16 mouse cellular contexts compared by ENCODE assay signal in genomic region chr12:110698080-110698479, GRCm38 (mm10). TPM values are rescaled to one million over a fixed set of nuclear protein-coding genes. Genes with fewer than 3 reads are reported as not detected.
DNase-seq lines count a peak whose midpoint lies in the region; ATAC-seq and TF ChIP-seq lines count a peak whose summit lies in the region.
"Had no signal": no experiment of that assay in that cellular context is flagged by ENCODE, and none has a peak within 500 bp of the region (broad histone marks: within the 10 kb centered on the region; RNA-seq: fewer than 3 reads in every experiment).

No protein-coding gene starts in this region.

- no peaks in the 10 kb centered on the region for H3K9me3 ChIP-seq in forebrain, embryonic 10.5 days
- H3K9me3 ChIP-seq in forebrain, embryonic 13.5 days (replicated peaks) = no peaks in the 10 kb centered on the region
- H3K9me3 ChIP-seq in midbrain, embryonic 11.5 days (ENCODE audit: control insufficient read depth, low read length) = no peaks in the 10 kb centered on the region
- H3K9me3 ChIP-seq in midbrain, embryonic 15.5 days = no peaks in the 10 kb centered on the region
- no peaks in the 10 kb centered on the region for H3K9me3 ChIP-seq in liver, embryonic 12.5 days (replicated peaks)
- H3K9me3 ChIP-seq in stomach, postnatal 0 days (ENCODE audit: control insufficient read depth, low read length) = no peaks in the 10 kb centered on the region
- H3K9me3 ChIP-seq: limb, embryonic 13.5 days; midbrain, embryonic 10.5 days had no signal

- no peak overlapping the region for H3K9ac ChIP-seq in forebrain, embryonic 13.5 days
- no peak overlapping the region for H3K9ac ChIP-seq in midbrain, embryonic 11.5 days (ENCODE audit: low read length)
- no peak overlapping the region for H3K9ac ChIP-seq in midbrain, embryonic 15.5 days
- H3K9ac ChIP-seq in liver, embryonic 12.5 days = peak overlapping the region; percentile 83
- H3K9ac ChIP-seq in stomach, postnatal 0 days (ENCODE audit: low read length) = no peak overlapping the region

- TF ChIP-seq EP300 in stomach, postnatal 0 days (optimal IDR thresholded peaks at IDR 0.05) = no peak

- WGBS in forebrain, embryonic 10.5 days = 77% methylated on average over 1 of the region's 1 CpGs
- 95% methylated on average over 1 of the region's 1 CpGs for WGBS in forebrain, embryonic 13.5 days
- WGBS in midbrain, embryonic 11.5 days = 83% methylated on average over 1 of the region's 1 CpGs
- WGBS in midbrain, embryonic 15.5 days = 88% methylated on average over 1 of the region's 1 CpGs
- 37% methylated on average over 1 of the region's 1 CpGs for WGBS in liver, embryonic 12.5 days (ENCODE audit: insufficient replicate concordance)
- 61% methylated on average over 1 of the region's 1 CpGs for WGBS in stomach, postnatal 0 days

- no peaks in the 10 kb centered on the region for H3K27me3 ChIP-seq in forebrain, embryonic 10.5 days (ENCODE audit: poor library complexity, severe bottlenecking)
- peaks cover 3% of the 10 kb centered on the region; the same call in 1 of the 2 replicates for H3K27me3 ChIP-seq in forebrain, embryonic 13.5 days
- H3K27me3 ChIP-seq in midbrain, embryonic 11.5 days (ENCODE audit: control insufficient read depth, insufficient read depth, low read length) = no peaks in the 10 kb centered on the region
- H3K27me3 ChIP-seq in midbrain, embryonic 15.5 days (replicated peaks) = no peaks in the 10 kb centered on the region
- no peaks in the 10 kb centered on the region for H3K27me3 ChIP-seq in liver, embryonic 12.5 days (replicated peaks)
- H3K27me3 ChIP-seq in stomach, postnatal 0 days (ENCODE audit: control insufficient read depth, insufficient read depth, low read length) = no peaks in the 10 kb centered on the region
- H3K27me3 ChIP-seq: limb, embryonic 13.5 days had no signal

- peaks cover 64% of the 10 kb centered on the region for H3K4me1 ChIP-seq in forebrain, embryonic 10.5 days
- H3K4me1 ChIP-seq in forebrain, embryonic 13.5 days = peaks cover 20% of the 10 kb centered on the region
- peaks cover 9% of the 10 kb centered on the region for H3K4me1 ChIP-seq in midbrain, embryonic 11.5 days (ENCODE audit: control insufficient read depth, insufficient read depth, low read length)
- H3K4me1 ChIP-seq in midbrain, embryonic 15.5 days = peaks cover 22% of the 10 kb centered on the region
- peaks cover 79% of the 10 kb centered on the region for H3K4me1 ChIP-seq in liver, embryonic 12.5 days
- H3K4me1 ChIP-seq in stomach, postnatal 0 days (replicated peaks; ENCODE audit: control insufficient read depth, insufficient read depth) = peaks cover 2% of the 10 kb centered on the region; the same call in 1 of the 2 replicates

- H3K27ac ChIP-seq in forebrain, embryonic 10.5 days = peak overlapping the region; percentile 40; the same call in 1 of the 2 replicates
- no peak overlapping the region for H3K27ac ChIP-seq in forebrain, embryonic 13.5 days
- H3K27ac ChIP-seq in midbrain, embryonic 11.5 days (ENCODE audit: low read depth, low read length) = no peak overlapping the region
- H3K27ac ChIP-seq in midbrain, embryonic 15.5 days = no peak overlapping the region
- peak overlapping the region; percentile 93 for H3K27ac ChIP-seq in liver, embryonic 12.5 days
- peak overlapping the region; percentile 69; the same call in 1 of the 2 replicates for H3K27ac ChIP-seq in stomach, postnatal 0 days (replicated peaks)
- H3K27ac ChIP-seq: limb, embryonic 13.5 days had no signal

- TF ChIP-seq CTCF in stomach, postnatal 0 days (IDR thresholded peaks at IDR 0.05; ENCODE audit: low read depth) = no peak

- H3K4me3 ChIP-seq in forebrain, embryonic 10.5 days = no peak overlapping the region
- H3K4me3 ChIP-seq in forebrain, embryonic 13.5 days = no peak overlapping the region
- H3K4me3 ChIP-seq in midbrain, embryonic 11.5 days (ENCODE audit: low read depth, low read length) = no peak overlapping the region
- no peak overlapping the region for H3K4me3 ChIP-seq in midbrain, embryonic 15.5 days
- H3K4me3 ChIP-seq in liver, embryonic 12.5 days = peak overlapping the region; percentile 38; the same call in 1 of the 2 replicates
- no peak overlapping the region for H3K4me3 ChIP-seq in stomach, postnatal 0 days (ENCODE audit: low read depth, low read length)
- H3K4me3 ChIP-seq: limb, embryonic 13.5 days; midbrain, embryonic 10.5 days had no signal

- peaks cover 20% of the 10 kb centered on the region for H3K36me3 ChIP-seq in forebrain, embryonic 10.5 days (replicated peaks)
- peaks cover 14% of the 10 kb centered on the region for H3K36me3 ChIP-seq in forebrain, embryonic 13.5 days (ENCODE audit: poor library complexity, severe bottlenecking)
- 0 out of 2 replicates have a peak, but pooled peaks cover 4% of the 10 kb centered on the region for H3K36me3 ChIP-seq in midbrain, embryonic 11.5 days (ENCODE audit: control insufficient read depth, insufficient read depth, low read length)
- peaks cover 3% of the 10 kb centered on the region; the same call in 1 of the 2 replicates for H3K36me3 ChIP-seq in midbrain, embryonic 15.5 days (replicated peaks)
- peaks cover 23% of the 10 kb centered on the region for H3K36me3 ChIP-seq in liver, embryonic 12.5 days
- no peaks in the 10 kb centered on the region for H3K36me3 ChIP-seq in stomach, postnatal 0 days (ENCODE audit: control insufficient read depth, insufficient read depth, low read length)

- H3K4me2 ChIP-seq in forebrain, embryonic 13.5 days = no peak overlapping the region
- no peak overlapping the region for H3K4me2 ChIP-seq in midbrain, embryonic 11.5 days
- no peak overlapping the region for H3K4me2 ChIP-seq in midbrain, embryonic 15.5 days
- peak overlapping the region; percentile 82 for H3K4me2 ChIP-seq in liver, embryonic 12.5 days
- no peak overlapping the region for H3K4me2 ChIP-seq in stomach, postnatal 0 days (replicated peaks; ENCODE audit: low read depth)

- no peak for DNase-seq in forebrain, embryonic 10.5 days (ENCODE audit: extremely low spot score, low spot score)
- DNase-seq in midbrain, embryonic 11.5 days (ENCODE audit: low spot score, missing footprints) = peak; percentile 14
- no peak for DNase-seq in stomach, postnatal 0 days (ENCODE audit: low spot score)
- no peak for DNase-seq in urinary bladder, postnatal 10 days (ENCODE audit: low spot score)
- DNase-seq in lung, adult 18-20 months = no peak
- DNase-seq: adrenal gland, postnatal 14 days; cerebellum, postnatal 14 days; lung, postnatal 10 days; thymus, postnatal 36 days had no signal

- no peak for ATAC-seq in forebrain, embryonic 13.5 days
- ATAC-seq in midbrain, embryonic 11.5 days (ENCODE audit: low FRiP score) = no peak
- ATAC-seq in midbrain, embryonic 15.5 days (replicated peaks) = no peak
- ATAC-seq in liver, embryonic 12.5 days = no peak
- no peak for ATAC-seq in stomach, postnatal 0 days (ENCODE audit: low FRiP score, low TSS enrichment)

RNA-seq across cellular contexts. Expression of gene Hsp90aa1, which starts 4.4 kb away (rescaled TPM):
- 1,260 and 1,271 TPM in 2 replicates for polyA plus RNA-seq in forebrain, embryonic 10.5 days (2016; fragmentation: Nextera tagmentation; extraction: Ambion mirVana)
- 1,477 and 1,490 TPM in 2 replicates for polyA plus RNA-seq in forebrain, embryonic 13.5 days (2015; fragmentation: Nextera tagmentation; extraction: Ambion mirVana)
- 1,541 and 1,584 TPM in 2 replicates for polyA plus RNA-seq in midbrain, embryonic 11.5 days (2014; fragmentation: Nextera tagmentation; extraction: Ambion mirVana)
- polyA plus RNA-seq in midbrain, embryonic 15.5 days (2015; fragmentation: Nextera tagmentation; extraction: Ambion mirVana) = 1,449 and 1,477 TPM in 2 replicates
- 1,099 and 1,203 TPM in 2 replicates for polyA plus RNA-seq in liver, embryonic 12.5 days (2016; fragmentation: Nextera tagmentation; extraction: Ambion mirVana)
- 286 and 326 TPM in 2 replicates for polyA plus RNA-seq in stomach, postnatal 0 days (2015; fragmentation: Nextera tagmentation; extraction: Ambion mirVana)

RNA-seq across cellular contexts. Expression of gene 1700001K19Rik, which starts 15.7 kb away (rescaled TPM):
- not detected in 2 replicates for polyA plus RNA-seq in forebrain, embryonic 10.5 days (2016; fragmentation: Nextera tagmentation; extraction: Ambion mirVana)
- 0.25 and 0.53 TPM in 2 replicates for polyA plus RNA-seq in forebrain, embryonic 13.5 days (2015; fragmentation: Nextera tagmentation; extraction: Ambion mirVana)
- 0.14 and 0.34 TPM in 2 replicates for polyA plus RNA-seq in midbrain, embryonic 11.5 days (2014; fragmentation: Nextera tagmentation; extraction: Ambion mirVana)
- polyA plus RNA-seq in midbrain, embryonic 15.5 days (2015; fragmentation: Nextera tagmentation; extraction: Ambion mirVana) = 0.31 TPM in 1 of 2 replicates, not detected in the other
- not detected in 2 replicates for polyA plus RNA-seq in liver, embryonic 12.5 days (2016; fragmentation: Nextera tagmentation; extraction: Ambion mirVana)
- polyA plus RNA-seq in stomach, postnatal 0 days (2015; fragmentation: Nextera tagmentation; extraction: Ambion mirVana) = not detected in 2 replicates
- polyA plus RNA-seq: kidney, embryonic 16.5 days; limb, embryonic 13.5 days; midbrain, embryonic 10.5 days; stomach, embryonic 14.5 days had no signal

RNA-seq across cellular contexts. Expression of gene Wdr20, which starts 39.7 kb away (rescaled TPM):
- 22.5 and 23.5 TPM in 2 replicates for polyA plus RNA-seq in forebrain, embryonic 10.5 days (2016; fragmentation: Nextera tagmentation; extraction: Ambion mirVana)
- polyA plus RNA-seq in forebrain, embryonic 13.5 days (2015; fragmentation: Nextera tagmentation; extraction: Ambion mirVana) = 26.9 and 29.9 TPM in 2 replicates
- polyA plus RNA-seq in midbrain, embryonic 11.5 days (2014; fragmentation: Nextera tagmentation; extraction: Ambion mirVana) = 22.9 and 24.7 TPM in 2 replicates
- 25.5 and 26.8 TPM in 2 replicates for polyA plus RNA-seq in midbrain, embryonic 15.5 days (2015; fragmentation: Nextera tagmentation; extraction: Ambion mirVana)
- polyA plus RNA-seq in liver, embryonic 12.5 days (2016; fragmentation: Nextera tagmentation; extraction: Ambion mirVana) = 14.2 and 16.0 TPM in 2 replicates
- 12.8 and 14.0 TPM in 2 replicates for polyA plus RNA-seq in stomach, postnatal 0 days (2015; fragmentation: Nextera tagmentation; extraction: Ambion mirVana)

Comparison
In these comparisons a context has a peak if more than half of its experiments do, and no peak if none do; other contexts are left out.
1. H3K27ac ChIP-seq: peak in forebrain, embryonic 10.5 days (single experiment), liver, embryonic 12.5 days (single experiment) and stomach, postnatal 0 days (single experiment); none in forebrain, embryonic 13.5 days (single experiment), midbrain, embryonic 11.5 days (single experiment) and midbrain, embryonic 15.5 days (single experiment).